Mouse (Mus musculus): Measurements from ENCODE around the gene Msi2.

DNA sequence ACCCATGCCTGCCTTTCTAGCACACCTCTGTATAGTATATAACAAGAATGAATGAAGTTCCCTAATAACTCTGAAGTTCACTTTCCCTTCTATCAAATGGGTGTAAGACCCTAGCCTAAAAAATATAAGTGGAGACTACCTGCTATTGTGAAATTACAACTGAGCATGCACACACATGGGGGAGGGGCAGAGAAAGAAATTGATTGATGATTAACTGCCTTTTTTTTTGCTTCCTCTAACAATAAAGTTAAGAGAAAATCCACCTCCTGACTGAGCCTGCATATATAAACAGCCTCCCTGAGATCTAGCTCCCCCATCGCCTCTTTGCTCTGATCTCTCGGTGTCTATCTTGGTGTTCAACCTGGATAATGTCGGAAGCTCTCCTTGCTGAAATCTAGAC, 118.1 kb downstream of the Msi2 start:
- TF ChIP-seq CTCF (IDR thresholded peaks at IDR 0.05; ENCODE audit: low read depth, low read length) (no peak), GATA1 (IDR thresholded peaks at IDR 0.05; ENCODE audit: borderline replicate concordance, low read length) (no peak), GATA2 (IDR thresholded peaks at IDR 0.05; ENCODE audit: borderline replicate concordance, low read depth, low read length) (no peak), POLR2AphosphoS5 (IDR thresholded peaks at IDR 0.05; ENCODE audit: insufficient replicate concordance, low read depth, low read length) (no peak), TAL1 (conservative IDR thresholded peaks at IDR 0.05; ENCODE audit: low read depth, low read length) (no peak)
